Mouse (Mus musculus) activated CD4-positive, CD25-positive, alpha-beta regulatory T cell (primary cell): Measurements from ENCODE around the gene Car8. TPM values are rescaled to one million over a fixed set of nuclear protein-coding genes. Genes with fewer than 3 reads are reported as not detected.

Source experiments
- polyA plus RNA-seq, 2 experiments: library from polyadenylated mRNA; unstranded; fragments of 100-300 nt; shearing (Covaris generic); gene quantifications; one replicate each; pipeline ENCODE4 v1.2.1; 2017

Car8 gene
- under 1 TPM; 0.05 to 0.12 TPM for polyA plus RNA-seq

DNA sequence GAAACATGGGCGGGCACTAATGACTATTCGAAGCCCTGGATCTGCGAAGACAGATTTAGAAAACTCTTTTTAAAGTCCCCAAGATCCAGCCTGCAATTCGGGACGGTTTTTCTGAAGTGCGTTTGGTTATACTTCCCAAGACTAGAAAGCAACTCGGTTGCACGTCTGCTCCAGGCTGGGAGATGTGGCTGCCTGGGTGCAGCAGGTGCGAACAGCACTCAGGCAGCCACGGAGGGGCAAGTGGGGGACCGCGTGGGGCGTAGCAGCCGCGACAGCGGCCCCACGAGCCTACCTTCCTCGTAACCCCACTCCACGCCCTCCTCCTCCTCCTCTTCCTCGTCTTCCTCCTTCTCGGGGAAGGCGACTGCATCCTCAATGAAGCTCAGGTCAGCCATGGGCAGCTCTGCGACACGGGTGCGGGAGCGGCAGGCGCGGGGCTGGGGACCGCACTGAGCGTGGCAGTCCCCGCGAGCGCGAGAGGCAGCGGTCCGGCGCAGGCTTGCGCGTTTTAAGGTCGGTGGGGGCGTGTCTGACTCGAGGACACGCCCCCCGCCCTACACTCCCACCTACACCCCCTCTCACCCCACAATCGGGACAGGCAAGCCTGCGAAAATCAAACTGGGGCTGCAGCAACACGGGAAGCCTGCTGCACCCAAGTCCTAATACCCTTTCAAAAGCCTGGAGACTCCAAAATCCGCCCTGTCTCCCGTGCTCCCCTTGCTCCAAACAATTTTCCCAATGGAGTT, at the start of gene Car8:
Car8 (minus strand) TSS at position 482 of the 746 bp plus-strand sequence.

